Mouse (Mus musculus): ENCODE results near the gene Kank2. TPM values are rescaled to one million over a fixed set of nuclear protein-coding genes. Genes with fewer than 3 reads are reported as not detected.
A peak's percentile ranks its signal among the peaks of the same experiment; 100 is the strongest.
"Not testable (repeated sequence)": the region's sequence is repeated elsewhere in the genome, so short reads cannot be mapped to it uniquely, and the experiment has no call there.

Kank2 gene
- polyA plus RNA-seq, 1 experiment from 2014 or later, result 6.4 TPM

DNA sequence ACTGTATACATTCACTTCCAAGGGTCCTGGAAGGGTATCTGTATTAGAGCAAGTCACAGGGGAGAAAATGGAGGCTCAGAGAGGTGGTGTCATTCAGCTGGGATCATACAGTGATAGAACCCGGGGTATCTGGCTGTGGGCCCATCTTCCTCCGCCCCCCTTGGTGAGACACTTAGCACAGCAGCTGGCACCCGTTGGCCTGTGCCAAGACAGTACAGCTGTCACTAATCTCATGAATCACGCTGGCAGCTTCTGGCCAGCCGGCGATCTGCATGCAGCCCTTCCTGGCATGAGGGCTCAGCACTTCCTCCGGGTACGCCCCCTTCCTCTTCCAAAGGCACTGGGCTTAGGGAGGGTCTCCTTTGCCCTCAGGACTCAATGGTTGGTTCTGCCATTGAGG is 5.9 kb downstream of the Kank2 start:
- no peaks in the 10 kb centered on the region for H3K4me1 ChIP-seq (replicated peaks; ENCODE audit: control insufficient read depth, insufficient read depth, low read length)
- H3K9me3 ChIP-seq (ENCODE audit: control insufficient read depth), result no peaks in the 10 kb centered on the region
- WGBS, result 45% methylated on average over 8 of the region's 8 CpGs
- H3K9ac ChIP-seq (ENCODE audit: low read depth, low read length), result no peak overlapping the region
- no peak for ATAC-seq
- no peaks in the 10 kb centered on the region for H3K27me3 ChIP-seq (replicated peaks; ENCODE audit: control insufficient read depth, insufficient read depth, low read length)
- peaks cover 37% of the 10 kb centered on the region for H3K36me3 ChIP-seq (ENCODE audit: control insufficient read depth, insufficient read depth)
- H3K27ac ChIP-seq (ENCODE audit: low read depth, low read length), result no peak overlapping the region
- TF ChIP-seq CTCF (IDR thresholded peaks at IDR 0.05; ENCODE audit: low read depth), result no peak
- H3K4me3 ChIP-seq (ENCODE audit: low read depth, low read length), result no peak overlapping the region
- peak overlapping the region; percentile 21; the same call in 1 of the 2 replicates for H3K4me2 ChIP-seq (replicated peaks; ENCODE audit: low read depth)

DNA sequence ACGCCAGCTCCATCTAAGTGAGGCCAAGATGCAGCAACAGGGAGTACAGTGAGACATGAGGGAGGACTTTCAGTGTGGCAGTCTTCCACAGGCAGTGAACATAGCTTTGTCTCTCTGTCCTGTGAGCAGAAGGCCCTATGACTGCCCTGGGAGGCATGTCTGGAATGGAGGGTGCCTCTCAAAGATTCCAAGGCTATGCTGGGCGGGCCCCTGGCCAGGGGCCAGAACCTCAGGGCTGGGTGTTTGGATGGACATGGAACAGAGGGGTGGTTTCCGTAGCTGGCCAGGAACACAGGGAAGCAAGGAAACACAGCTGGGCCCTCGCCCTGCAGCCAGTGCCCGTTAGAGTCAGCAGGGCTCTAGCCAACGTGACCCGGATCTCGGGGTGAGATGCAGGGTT is 6.7 kb downstream of the Kank2 start:
- no peak overlapping the region for H3K4me3 ChIP-seq (ENCODE audit: low read depth, low read length)
- H3K9me3 ChIP-seq (ENCODE audit: control insufficient read depth), result no peaks in the 10 kb centered on the region
- WGBS, result 49% methylated on average over 8 of the region's 8 CpGs
- no peak overlapping the region for H3K27ac ChIP-seq (ENCODE audit: low read depth, low read length)
- no peaks in the 10 kb centered on the region for H3K27me3 ChIP-seq (replicated peaks; ENCODE audit: control insufficient read depth, insufficient read depth, low read length)
- no peak for ATAC-seq
- peak overlapping the region; percentile 24; the same call in 1 of the 2 replicates for H3K4me2 ChIP-seq (replicated peaks; ENCODE audit: low read depth)
- no peak for TF ChIP-seq CTCF (IDR thresholded peaks at IDR 0.05; ENCODE audit: low read depth)
- H3K9ac ChIP-seq (ENCODE audit: low read depth, low read length), result no peak overlapping the region
- H3K36me3 ChIP-seq (ENCODE audit: control insufficient read depth, insufficient read depth), result peaks cover 37% of the 10 kb centered on the region
- H3K4me1 ChIP-seq (replicated peaks; ENCODE audit: control insufficient read depth, insufficient read depth, low read length), result no peaks in the 10 kb centered on the region

DNA sequence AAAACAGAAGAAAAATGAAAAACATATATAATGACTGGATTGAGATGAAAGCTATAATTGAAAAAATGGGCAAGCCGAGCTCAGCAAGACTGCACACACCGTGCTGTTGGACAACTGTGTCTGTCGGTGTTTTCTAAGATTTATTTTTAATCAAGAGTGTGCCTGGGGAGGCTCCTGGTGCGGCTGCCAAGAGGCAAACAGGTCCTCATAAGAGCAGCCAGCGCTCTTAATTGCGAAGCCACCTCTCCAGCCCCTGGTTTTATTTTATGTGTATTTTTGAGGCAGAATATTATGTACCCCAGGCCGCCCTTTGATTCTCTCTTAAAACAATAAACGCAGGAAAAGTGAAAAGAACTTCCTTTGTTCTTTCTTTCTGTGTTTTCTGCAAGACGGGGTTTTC is 10.3 kb downstream of the Kank2 start:
- WGBS, result 71% methylated on average over 9 of the region's 9 CpGs
- H3K9me3 ChIP-seq (ENCODE audit: control insufficient read depth), result no peaks in the 10 kb centered on the region
- peaks cover 12% of the 10 kb centered on the region for H3K36me3 ChIP-seq (ENCODE audit: control insufficient read depth, insufficient read depth)
- no peak for ATAC-seq
- H3K4me1 ChIP-seq (replicated peaks; ENCODE audit: control insufficient read depth, insufficient read depth, low read length), result no peaks in the 10 kb centered on the region
- no peak for TF ChIP-seq CTCF (IDR thresholded peaks at IDR 0.05; ENCODE audit: low read depth)
- no peak overlapping the region for H3K4me3 ChIP-seq (ENCODE audit: low read depth, low read length)
- no peak overlapping the region for H3K4me2 ChIP-seq (replicated peaks; ENCODE audit: low read depth)
- H3K27me3 ChIP-seq (replicated peaks; ENCODE audit: control insufficient read depth, insufficient read depth, low read length), result no peaks in the 10 kb centered on the region
- H3K27ac ChIP-seq (ENCODE audit: low read depth, low read length), result no peak overlapping the region
- no peak overlapping the region for H3K9ac ChIP-seq (ENCODE audit: low read depth, low read length)

DNA sequence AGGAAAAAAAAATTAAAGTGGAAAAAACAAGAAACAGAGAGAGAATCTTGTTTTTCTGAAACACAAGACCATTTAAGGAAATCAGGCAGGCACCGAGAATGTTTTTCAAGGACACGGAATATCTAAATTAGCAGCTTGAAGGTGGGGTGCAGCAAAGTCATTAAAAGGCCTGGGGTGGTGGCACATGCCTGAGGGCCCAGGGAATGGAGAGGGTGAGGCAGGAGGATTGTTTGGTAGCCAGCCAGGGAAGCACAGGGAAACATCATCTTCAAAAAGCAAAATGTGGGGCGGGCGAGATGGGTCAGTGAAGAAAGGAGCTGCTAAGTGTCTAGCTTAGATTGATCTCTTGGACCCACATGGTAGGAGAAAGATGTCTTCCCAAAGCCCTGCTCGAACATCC is 10.9 kb downstream of the Kank2 start:
- no peaks in the 10 kb centered on the region for H3K27me3 ChIP-seq (replicated peaks; ENCODE audit: control insufficient read depth, insufficient read depth, low read length)
- peaks cover 7% of the 10 kb centered on the region for H3K36me3 ChIP-seq (ENCODE audit: control insufficient read depth, insufficient read depth)
- TF ChIP-seq CTCF (IDR thresholded peaks at IDR 0.05; ENCODE audit: low read depth), result no peak
- no peaks in the 10 kb centered on the region for H3K4me1 ChIP-seq (replicated peaks; ENCODE audit: control insufficient read depth, insufficient read depth, low read length)
- no peak for ATAC-seq
- H3K9me3 ChIP-seq (ENCODE audit: control insufficient read depth), result no peaks in the 10 kb centered on the region
- no peak overlapping the region for H3K4me2 ChIP-seq (replicated peaks; ENCODE audit: low read depth)
- WGBS, result 68% methylated on average over 5 of the region's 5 CpGs
- no peak overlapping the region for H3K27ac ChIP-seq (ENCODE audit: low read depth, low read length)
- H3K9ac ChIP-seq (ENCODE audit: low read depth, low read length), result no peak overlapping the region
- H3K4me3 ChIP-seq (ENCODE audit: low read depth, low read length), result no peak overlapping the region

DNA sequence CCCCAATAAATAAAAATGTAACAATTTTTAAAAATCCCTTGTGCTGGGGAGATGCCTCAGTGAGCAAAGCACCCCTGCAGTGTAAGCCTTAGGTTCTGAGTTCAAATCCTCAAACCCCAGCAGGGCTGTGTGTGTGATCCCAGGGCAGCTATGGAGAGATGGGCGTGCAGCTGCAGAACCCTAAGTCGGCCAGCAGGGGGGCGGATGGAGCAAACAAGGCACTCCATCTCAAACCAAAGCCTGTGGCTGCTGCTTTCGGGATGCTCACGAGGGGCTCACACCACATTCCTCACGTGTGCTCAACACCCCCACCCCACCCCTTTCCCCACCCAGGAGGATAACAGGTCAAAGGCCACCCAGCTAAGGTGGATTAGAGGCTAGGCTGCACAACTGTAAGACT is 11.6 kb downstream of the Kank2 start:
- ATAC-seq, result peak; percentile 51; the same call in 1 of the 2 replicates
- no peaks in the 10 kb centered on the region for H3K9me3 ChIP-seq (ENCODE audit: control insufficient read depth)
- H3K9ac ChIP-seq (ENCODE audit: low read depth, low read length), result no peak overlapping the region
- H3K4me2 ChIP-seq (replicated peaks; ENCODE audit: low read depth), result no peak overlapping the region
- H3K36me3 ChIP-seq (ENCODE audit: control insufficient read depth, insufficient read depth), result peaks cover 6% of the 10 kb centered on the region
- no peak overlapping the region for H3K27ac ChIP-seq (ENCODE audit: low read depth, low read length)
- 9% methylated on average over 6 of the region's 6 CpGs for WGBS
- no peak overlapping the region for H3K4me3 ChIP-seq (ENCODE audit: low read depth, low read length)
- TF ChIP-seq CTCF (IDR thresholded peaks at IDR 0.05; ENCODE audit: low read depth), result peak; percentile 84
- no peaks in the 10 kb centered on the region for H3K4me1 ChIP-seq (replicated peaks; ENCODE audit: control insufficient read depth, insufficient read depth, low read length)
- no peaks in the 10 kb centered on the region for H3K27me3 ChIP-seq (replicated peaks; ENCODE audit: control insufficient read depth, insufficient read depth, low read length)

DNA sequence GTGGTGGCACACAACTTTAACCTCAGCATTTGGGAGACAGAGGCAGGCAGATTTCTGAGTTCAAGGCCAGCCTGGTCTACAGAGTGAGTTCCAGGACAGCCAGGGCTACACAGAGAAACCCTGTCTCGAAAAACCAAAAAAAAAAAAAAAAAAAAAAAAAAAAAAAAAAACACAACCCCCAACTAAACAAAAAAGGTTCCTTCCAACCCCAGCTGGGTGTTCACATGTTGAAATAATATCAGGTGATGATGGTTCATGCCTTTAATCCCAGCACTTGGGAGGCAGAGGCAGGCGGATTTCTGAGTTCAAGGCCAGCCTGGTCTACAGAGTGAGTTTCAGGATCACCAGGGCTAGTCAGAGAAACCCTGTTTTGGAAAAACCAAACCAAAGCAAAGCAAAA is 12.2 kb downstream of the Kank2 start:
- not testable (repeated sequence) for H3K4me1 ChIP-seq (replicated peaks; ENCODE audit: control insufficient read depth, insufficient read depth, low read length); H3K4me3 ChIP-seq (ENCODE audit: low read depth, low read length); ATAC-seq; H3K4me2 ChIP-seq (replicated peaks; ENCODE audit: low read depth); H3K9ac ChIP-seq (ENCODE audit: low read depth, low read length); H3K27ac ChIP-seq (ENCODE audit: low read depth, low read length); H3K9me3 ChIP-seq (ENCODE audit: control insufficient read depth); H3K36me3 ChIP-seq (ENCODE audit: control insufficient read depth, insufficient read depth); H3K27me3 ChIP-seq (replicated peaks; ENCODE audit: control insufficient read depth, insufficient read depth, low read length)
- WGBS, result 80% methylated on average over 1 of the region's 2 CpGs
